Mouse (Mus musculus): ENCODE data around the gene H2-Q7. TPM values are rescaled to one million over a fixed set of nuclear protein-coding genes. Genes with fewer than 3 reads are reported as not detected.

H2-Q7 gene
- polyA plus RNA-seq (2015; fragmentation: Nextera tagmentation; extraction: Ambion mirVana): 4.0 and 6.8 TPM in 2 replicates

GRCm38 (mm10) chr17:35438885-35439284 lies at the start of gene H2-Q7:
Gene H2-Q7 (plus strand): TSS chr17:35439155.

GRCm38 (mm10) chr17:35424624-35425416 lies 14.1 kb upstream of the H2-Q7 start, which contains the start of gene H2-Q6:
Gene H2-Q6 (plus strand): TSS chr17:35424850.

GRCm38 (mm10) chr17:35469842-35470751 lies 31.1 kb downstream of the H2-Q7 start, which contains the start of gene H2-Q10:
Gene H2-Q10 (plus strand): TSS chr17:35470089.

Other genes with a start within 250 kb of the H2-Q7 start
- 1.4 and 1.6 TPM in 2 replicates for gene Ltb, start 244.7 kb upstream of the H2-Q7 start, polyA plus RNA-seq (2015; fragmentation: Nextera tagmentation; extraction: Ambion mirVana)
- gene Tnf, start 237.1 kb upstream of the H2-Q7 start, polyA plus RNA-seq (2015; fragmentation: Nextera tagmentation; extraction: Ambion mirVana): 0.12 TPM in 1 of 2 replicates, not detected in the other
- gene Lta, start 233.8 kb upstream of the H2-Q7 start, polyA plus RNA-seq (2015; fragmentation: Nextera tagmentation; extraction: Ambion mirVana): 0.71 and 1.0 TPM in 2 replicates
- 0.46 and 0.48 TPM in 2 replicates for gene Gm16181, start 218.3 kb upstream of the H2-Q7 start, polyA plus RNA-seq (2015; fragmentation: Nextera tagmentation; extraction: Ambion mirVana)
- 210 and 227 TPM in 2 replicates for gene Atp6v1g2, start 205.5 kb upstream of the H2-Q7 start, polyA plus RNA-seq (2015; fragmentation: Nextera tagmentation; extraction: Ambion mirVana)
- 12.5 and 13.2 TPM in 2 replicates for gene Nfkbil1, start 203.4 kb upstream of the H2-Q7 start, polyA plus RNA-seq (2015; fragmentation: Nextera tagmentation; extraction: Ambion mirVana)
- 251 and 271 TPM in 2 replicates for gene Ddx39b, start 197.4 kb upstream of the H2-Q7 start, polyA plus RNA-seq (2015; fragmentation: Nextera tagmentation; extraction: Ambion mirVana)
- 158 and 172 TPM in 2 replicates for gene H2-D1, start 176.4 kb upstream of the H2-Q7 start, polyA plus RNA-seq (2015; fragmentation: Nextera tagmentation; extraction: Ambion mirVana)
- 0.65 and 1.1 TPM in 2 replicates for gene H2-Q1, start 118.8 kb upstream of the H2-Q7 start, polyA plus RNA-seq (2015; fragmentation: Nextera tagmentation; extraction: Ambion mirVana)
- gene H2-Q2, start 96.9 kb upstream of the H2-Q7 start, polyA plus RNA-seq (2015; fragmentation: Nextera tagmentation; extraction: Ambion mirVana): 9.1 and 10.5 TPM in 2 replicates
- 0.97 and 1.9 TPM in 2 replicates for gene H2-Q4, start 59.5 kb upstream of the H2-Q7 start, polyA plus RNA-seq (2015; fragmentation: Nextera tagmentation; extraction: Ambion mirVana)
- gene H2-Q6, start 14.3 kb upstream of the H2-Q7 start, polyA plus RNA-seq (2015; fragmentation: Nextera tagmentation; extraction: Ambion mirVana): 0.92 and 1.9 TPM in 2 replicates
- gene H2-Q10, start 30.9 kb downstream of the H2-Q7 start, polyA plus RNA-seq (2015; fragmentation: Nextera tagmentation; extraction: Ambion mirVana): 0.56 and 0.66 TPM in 2 replicates
- not detected in 2 replicates for gene Pou5f1, start 66.9 kb downstream of the H2-Q7 start, polyA plus RNA-seq (2015; fragmentation: Nextera tagmentation; extraction: Ambion mirVana)
- 10.5 and 11.8 TPM in 2 replicates for gene Tcf19, start 77.7 kb downstream of the H2-Q7 start, polyA plus RNA-seq (2015; fragmentation: Nextera tagmentation; extraction: Ambion mirVana)
- 2.6 and 3.4 TPM in 2 replicates for gene Cchcr1, start 77.9 kb downstream of the H2-Q7 start, polyA plus RNA-seq (2015; fragmentation: Nextera tagmentation; extraction: Ambion mirVana)
- gene Psors1c2, start 94.0 kb downstream of the H2-Q7 start, polyA plus RNA-seq (2015; fragmentation: Nextera tagmentation; extraction: Ambion mirVana): 0.28 and 0.44 TPM in 2 replicates
- 0.05 TPM in 1 of 2 replicates, not detected in the other for gene Cdsn, start 113.0 kb downstream of the H2-Q7 start, polyA plus RNA-seq (2015; fragmentation: Nextera tagmentation; extraction: Ambion mirVana)
- not detected in 2 replicates for gene 2300002M23Rik, start 128.3 kb downstream of the H2-Q7 start, polyA plus RNA-seq (2015; fragmentation: Nextera tagmentation; extraction: Ambion mirVana)
- not detected in 2 replicates for gene Sfta2, start 162.4 kb downstream of the H2-Q7 start, polyA plus RNA-seq (2015; fragmentation: Nextera tagmentation; extraction: Ambion mirVana)
- gene Gm9573, start 187.5 kb downstream of the H2-Q7 start, polyA plus RNA-seq (2015; fragmentation: Nextera tagmentation; extraction: Ambion mirVana): not detected in 2 replicates
- gene Mucl3, start 204.5 kb downstream of the H2-Q7 start, polyA plus RNA-seq (2015; fragmentation: Nextera tagmentation; extraction: Ambion mirVana): 0.08 TPM in 1 of 2 replicates, not detected in the other
- 11.0 and 15.0 TPM in 2 replicates for gene Vars2, start 228.4 kb downstream of the H2-Q7 start, polyA plus RNA-seq (2015; fragmentation: Nextera tagmentation; extraction: Ambion mirVana)
- gene Gtf2h4, start 234.6 kb downstream of the H2-Q7 start, polyA plus RNA-seq (2015; fragmentation: Nextera tagmentation; extraction: Ambion mirVana): 23.4 and 23.8 TPM in 2 replicates

Measured in neural tube, postnatal 0 days (tissue).